Mouse (Mus musculus) forebrain, embryonic 15.5 days (tissue): ENCODE results near the gene Smarcd3. TPM values are rescaled to one million over a fixed set of nuclear protein-coding genes. Genes with fewer than 3 reads are reported as not detected.
A peak's percentile ranks its signal among the peaks of the same experiment; 100 is the strongest.

Source experiments
- ATAC-seq: fragments of 200-750 bp; cut with Nextera tagmentation; replicated peaks from 2 replicates; pipeline ENCODE4 v1.8.0; 2017; ENCODE audit warnings: mild to moderate bottlenecking, moderate TSS enrichment, moderate library complexity
- H3K27ac ChIP-seq: fragments of 300-500 bp; sonication (generic); replicated peaks from 2 replicates; pipeline ENCODE4 v1.5.1; 2015; ENCODE audit warnings: mild to moderate bottlenecking, inconsistent platforms
- H3K27me3 ChIP-seq: fragments of 300-500 bp; sonication (generic); 2 replicates; pipeline ENCODE4 v1.6.1; 2015; ENCODE audit warnings: inconsistent platforms
- H3K36me3 ChIP-seq: fragments of 300-500 bp; sonication (generic); 2 replicates; pipeline ENCODE4 v1.6.1; 2015; ENCODE audit warnings: mild to moderate bottlenecking, inconsistent platforms
- H3K4me1 ChIP-seq: fragments of 300-500 bp; sonication (generic); 2 replicates; pipeline ENCODE4 v1.6.1; 2015; ENCODE audit warnings: inconsistent platforms
- H3K4me2 ChIP-seq: fragments of 300-500 bp; sonication (generic); replicated peaks from 2 replicates; pipeline ENCODE4 v1.6.1; 2015; ENCODE audit warnings: mild to moderate bottlenecking, inconsistent platforms
- H3K4me3 ChIP-seq: fragments of 300-500 bp; sonication (generic); 2 replicates; pipeline ENCODE4 v1.5.1; 2015; ENCODE audit warnings: mild to moderate bottlenecking, inconsistent platforms
- H3K9ac ChIP-seq: fragments of 300-500 bp; sonication (generic); replicated peaks from 2 replicates; pipeline ENCODE4 v1.6.1; 2015; ENCODE audit warnings: mild to moderate bottlenecking, inconsistent platforms
- H3K9me3 ChIP-seq: fragments of 300-500 bp; sonication (generic); 2 replicates; pipeline ENCODE4 v1.6.1; 2016; ENCODE audit warnings: inconsistent platforms
- WGBS: fragments of 180-500 bp; shearing (Covaris S2); methylation state at CpG from one replicate; pipeline ENCODE4 v1.1.7; 2015; ENCODE audit warnings: mixed read lengths; 5-methylcytosine and 5-hydroxymethylcytosine counted together
- polyA plus RNA-seq: library from polyadenylated mRNA; unstranded; fragments of >200 nt; fragmentation: Nextera tagmentation; extraction: Ambion mirVana; gene quantifications from 2 replicates; pipeline ENCODE4 v1.2.1, GENCODE M21; 2015

Gene Smarcd3
- polyA plus RNA-seq, 1 experiment from 2014 or later, result 176 TPM

DNA sequence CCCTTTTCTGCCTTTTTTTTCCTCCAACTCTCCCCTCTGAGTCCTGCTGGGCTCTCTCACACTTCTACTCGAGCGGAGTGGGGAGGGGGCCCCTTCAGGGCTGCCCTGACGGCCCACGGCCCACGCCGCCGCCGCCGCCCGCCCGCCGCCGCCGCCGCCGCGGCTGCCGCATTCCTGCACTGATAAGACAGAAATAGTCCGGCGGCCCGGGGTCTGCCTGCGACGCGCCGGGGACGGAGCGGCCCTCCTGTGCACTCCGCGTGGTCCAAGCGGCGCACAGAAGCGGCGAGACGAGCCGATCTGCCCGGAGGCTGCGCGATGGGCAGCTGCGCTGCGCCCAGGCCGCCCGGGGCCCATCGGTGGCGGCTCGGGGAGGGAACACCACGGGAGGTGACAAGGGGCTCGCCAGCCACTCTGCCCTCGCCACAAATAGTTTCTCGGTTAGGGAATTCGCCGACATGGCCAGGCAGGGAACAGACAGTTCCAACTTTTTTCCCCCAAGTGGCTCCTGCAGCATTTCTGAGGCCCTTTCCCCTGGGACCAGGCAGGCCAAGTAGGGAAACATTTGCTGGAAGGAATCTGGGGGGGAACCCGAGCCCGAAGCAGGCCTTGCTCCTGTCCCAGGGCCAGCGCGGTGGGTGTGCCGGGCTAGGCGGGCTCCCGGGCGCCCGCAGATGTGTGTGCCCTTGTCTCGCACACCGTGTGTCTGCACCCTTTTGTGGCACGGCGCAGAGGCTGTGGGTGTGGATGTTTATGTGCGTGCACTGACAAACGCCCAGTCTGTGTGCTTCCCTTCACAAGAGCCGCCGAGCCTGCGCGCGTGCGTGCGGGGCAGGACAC, 22.1 kb downstream of the Smarcd3 start:
- peak; percentile 27 for ATAC-seq
- H3K36me3 ChIP-seq, result no peaks in the 10 kb centered on the region
- H3K9ac ChIP-seq, result peak overlapping the region; percentile 82
- no peaks in the 10 kb centered on the region for H3K9me3 ChIP-seq
- H3K27ac ChIP-seq, result peak overlapping the region; percentile 99
- H3K4me2 ChIP-seq, result peak overlapping the region; percentile 82
- H3K27me3 ChIP-seq, result no peaks in the 10 kb centered on the region
- H3K4me3 ChIP-seq, result peak overlapping the region; percentile 67
- peaks cover 83% of the 10 kb centered on the region for H3K4me1 ChIP-seq
- WGBS, result under 1% methylated on average over 73 of the region's 73 CpGs

DNA sequence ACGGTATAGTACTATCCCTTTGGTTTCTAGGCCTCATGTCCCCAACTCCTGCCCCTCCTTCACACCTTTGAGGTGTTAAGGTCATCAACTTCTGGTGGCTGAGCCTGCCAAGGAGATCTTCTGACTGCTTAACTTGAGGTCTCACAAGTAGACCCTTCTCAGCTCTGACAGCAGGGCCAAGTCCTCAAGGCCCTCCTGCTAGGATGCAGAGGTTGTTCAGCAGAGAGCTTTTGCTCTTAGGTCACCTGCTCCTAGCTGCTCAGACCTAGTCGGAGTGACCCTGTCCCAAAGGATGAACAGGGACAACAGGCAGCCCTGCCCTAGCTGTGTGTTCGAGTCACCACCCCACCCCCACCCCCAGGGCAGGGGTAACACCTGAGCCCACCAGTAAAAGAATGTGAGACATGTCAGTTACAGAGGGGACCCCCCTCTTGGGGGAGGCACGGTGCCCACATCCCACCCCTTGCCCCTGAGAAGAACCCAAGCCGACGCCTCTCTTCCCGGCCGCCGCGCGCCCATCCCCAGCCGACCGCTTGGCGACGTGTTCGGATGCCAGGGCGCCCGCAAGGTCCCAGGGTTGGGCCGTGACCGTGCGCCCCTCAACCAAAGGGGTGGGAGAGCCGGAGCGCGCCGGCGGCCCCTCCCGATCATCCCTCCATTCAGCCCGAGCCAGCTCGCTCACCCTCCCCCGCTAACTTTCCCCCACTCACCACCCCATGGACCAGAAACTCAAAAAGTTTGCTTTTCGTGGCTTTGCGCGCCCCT, 23.0 kb downstream of the Smarcd3 start:
- peak overlapping the region; percentile 82 for H3K9ac ChIP-seq
- no peak for ATAC-seq
- peak overlapping the region; percentile 67 for H3K4me3 ChIP-seq
- no peaks in the 10 kb centered on the region for H3K36me3 ChIP-seq
- under 1% methylated on average over 32 of the region's 33 CpGs for WGBS
- H3K4me2 ChIP-seq, result peak overlapping the region; percentile 82
- peaks cover 83% of the 10 kb centered on the region for H3K4me1 ChIP-seq
- peak overlapping the region; percentile 99 for H3K27ac ChIP-seq
- H3K9me3 ChIP-seq, result no peaks in the 10 kb centered on the region
- no peaks in the 10 kb centered on the region for H3K27me3 ChIP-seq

DNA sequence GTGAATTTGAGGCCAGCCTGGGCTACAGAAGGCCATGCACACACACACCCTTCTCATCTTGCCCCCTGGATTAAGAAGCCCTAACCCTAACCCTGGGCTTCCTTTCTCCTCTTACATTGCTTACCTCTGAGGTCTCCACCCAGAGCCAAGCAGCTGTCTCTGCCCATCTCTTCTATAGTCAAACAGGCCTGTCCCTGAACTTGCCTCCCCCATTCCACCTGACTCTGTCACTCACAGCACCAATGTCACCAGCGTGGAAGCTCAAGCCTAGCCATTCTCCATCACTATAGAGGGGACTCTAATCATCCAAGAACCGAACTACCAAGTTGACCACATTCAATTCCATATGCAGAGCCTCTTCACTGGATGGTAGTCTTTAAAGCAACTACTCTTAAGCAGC, 24.0 kb downstream of the Smarcd3 start:
- 0 out of 2 replicates have a peak overlapping the region, but pooled peaks have one; percentile 29 for H3K27ac ChIP-seq
- 74% methylated on average over 2 of the region's 2 CpGs for WGBS
- H3K4me2 ChIP-seq, result peak overlapping the region; percentile 82
- H3K4me1 ChIP-seq, result peaks cover 83% of the 10 kb centered on the region
- H3K36me3 ChIP-seq, result no peaks in the 10 kb centered on the region; the same call in 1 of the 2 replicates
- no peak overlapping the region for H3K9ac ChIP-seq
- H3K9me3 ChIP-seq, result no peaks in the 10 kb centered on the region
- peak overlapping the region; percentile 67; the same call in 1 of the 2 replicates for H3K4me3 ChIP-seq
- ATAC-seq, result no peak
- H3K27me3 ChIP-seq, result no peaks in the 10 kb centered on the region

DNA sequence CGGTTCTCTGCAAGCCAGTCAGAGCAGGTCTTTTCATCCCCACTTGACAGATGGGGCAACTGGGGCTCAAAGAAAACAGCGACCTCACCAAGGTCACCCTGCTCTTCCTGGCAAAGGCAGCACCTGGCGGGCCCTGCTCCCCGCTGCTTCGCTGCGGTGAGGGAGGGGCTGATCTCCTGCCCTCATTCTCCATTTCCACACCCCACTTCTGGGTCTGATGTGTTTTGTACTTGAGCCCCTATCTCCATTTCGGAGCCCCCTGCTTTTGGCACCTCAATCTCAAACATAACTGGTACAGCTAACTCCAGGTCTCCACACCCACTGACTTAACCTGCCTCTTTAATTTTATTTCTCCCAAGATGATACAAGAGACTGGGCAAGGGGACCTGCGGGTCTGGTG, 25.1 kb downstream of the Smarcd3 start:
- peaks cover 84% of the 10 kb centered on the region for H3K4me1 ChIP-seq
- H3K9me3 ChIP-seq, result no peaks in the 10 kb centered on the region
- 11% methylated on average over 8 of the region's 8 CpGs for WGBS
- peak overlapping the region; percentile 73 for H3K9ac ChIP-seq
- peaks cover 10% of the 10 kb centered on the region for H3K36me3 ChIP-seq
- H3K27ac ChIP-seq, result peak overlapping the region; percentile 92
- peak overlapping the region; percentile 71 for H3K4me2 ChIP-seq
- no peaks in the 10 kb centered on the region for H3K27me3 ChIP-seq
- ATAC-seq, result no peak
- peak overlapping the region; percentile 50 for H3K4me3 ChIP-seq

DNA sequence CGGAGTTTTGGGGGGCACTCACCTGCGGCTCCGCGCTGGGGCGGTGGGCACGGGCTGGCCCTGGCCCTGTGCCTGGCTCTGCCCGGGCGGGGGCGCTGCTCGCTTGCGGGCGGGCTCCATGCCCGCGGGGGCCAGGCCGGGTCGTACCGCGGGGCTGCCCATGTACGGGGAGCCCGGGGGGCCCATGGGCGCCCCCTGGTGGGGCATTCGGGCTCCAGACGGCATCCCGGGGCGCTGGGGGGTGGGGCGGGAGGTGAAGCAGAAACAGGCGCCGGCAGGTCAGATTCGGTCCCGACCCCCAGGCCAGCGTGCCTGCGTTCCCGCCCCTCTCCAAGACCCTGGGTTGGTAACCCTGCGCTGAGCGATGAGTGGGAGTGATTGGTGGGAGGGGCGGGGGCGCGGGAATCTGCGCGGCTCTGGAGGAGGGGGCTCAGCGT, 25.6 kb downstream of the Smarcd3 start:
- ATAC-seq, result peak; percentile 7
- H3K4me1 ChIP-seq, result peaks cover 79% of the 10 kb centered on the region

DNA sequence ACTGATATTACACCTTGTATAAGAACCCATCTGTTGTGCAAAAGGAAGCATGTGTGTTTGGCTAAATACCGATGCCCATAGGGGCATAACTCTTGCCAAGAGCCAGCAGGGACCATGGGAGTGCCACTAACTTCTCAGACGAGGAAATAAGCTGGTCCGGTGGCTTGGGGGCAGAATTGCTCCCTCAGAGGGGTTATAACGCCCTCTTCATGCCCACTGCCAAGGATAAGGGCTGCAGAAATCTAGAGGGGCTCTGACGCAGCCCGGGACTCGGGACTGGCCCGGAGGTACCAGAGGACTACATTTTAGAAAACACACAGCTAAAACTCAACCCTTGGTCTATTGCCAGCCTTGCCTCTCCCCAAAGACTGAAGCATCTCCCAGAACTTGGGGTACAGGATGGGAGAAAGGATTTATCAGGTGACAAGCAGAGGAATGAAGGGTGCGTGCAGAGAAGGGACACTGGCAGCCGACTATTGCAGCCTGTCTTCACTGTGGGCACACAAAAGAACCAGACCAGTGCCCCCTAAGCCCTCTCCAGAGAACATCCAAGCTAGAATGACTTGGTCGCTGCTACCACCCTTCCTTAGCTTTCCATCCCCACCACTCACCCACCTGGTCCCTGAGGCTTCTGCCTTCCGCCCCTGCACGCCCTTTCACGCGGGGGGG, 26.2 kb downstream of the Smarcd3 start:
- Histone ChIP-seq H3K9me3 (no peaks in the 10 kb centered on the region), H3K4me3 (peak overlapping the region; percentile 50), H3K27me3 (no peaks in the 10 kb centered on the region), H3K27ac (peak overlapping the region; percentile 92), H3K4me2 (peak overlapping the region; percentile 71), H3K9ac (peak overlapping the region; percentile 73), H3K4me1 (peaks cover 73% of the 10 kb centered on the region), H3K36me3 (peaks cover 21% of the 10 kb centered on the region)
- ATAC-seq, result no peak
- 11% methylated on average over 15 of the region's 15 CpGs for WGBS

More for the DNA sequence above, 25.6 kb downstream of the Smarcd3 start:
- H3K27ac ChIP-seq, result peak overlapping the region; percentile 92
- under 1% methylated on average over 41 of the region's 41 CpGs for WGBS
- peak overlapping the region; percentile 50 for H3K4me3 ChIP-seq
- peaks cover 15% of the 10 kb centered on the region for H3K36me3 ChIP-seq
- H3K9ac ChIP-seq, result peak overlapping the region; percentile 73
- no peaks in the 10 kb centered on the region for H3K9me3 ChIP-seq
- peak overlapping the region; percentile 71 for H3K4me2 ChIP-seq
- no peaks in the 10 kb centered on the region for H3K27me3 ChIP-seq

DNA sequence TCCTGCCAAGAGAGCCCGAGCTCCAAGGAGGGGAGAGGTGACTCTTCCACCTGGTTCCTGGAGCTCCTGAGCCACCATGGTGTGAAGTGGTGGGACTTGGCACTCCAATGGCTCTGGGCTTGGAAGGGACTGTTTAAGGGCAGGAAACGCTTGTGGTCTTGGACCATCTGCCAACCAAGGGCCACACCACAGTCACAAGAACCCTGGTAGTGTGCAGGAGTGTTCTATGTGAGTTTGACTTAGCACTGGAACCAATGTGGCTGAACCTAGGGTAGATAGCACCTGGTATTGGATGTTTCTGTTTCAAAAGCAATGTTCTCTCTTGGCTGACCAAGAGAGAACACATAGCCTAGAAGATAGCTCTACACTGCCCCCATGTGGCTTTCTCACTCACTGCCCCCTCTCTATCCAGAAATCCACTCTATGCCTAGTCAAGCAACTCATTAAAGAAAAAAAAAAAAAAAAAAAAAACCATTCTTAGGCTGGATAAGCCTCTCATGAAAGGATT, 26.9 kb downstream of the Smarcd3 start:
- peak overlapping the region; percentile 42 for H3K9ac ChIP-seq
- no peaks in the 10 kb centered on the region for H3K9me3 ChIP-seq
- peaks cover 28% of the 10 kb centered on the region for H3K36me3 ChIP-seq
- H3K4me1 ChIP-seq, result peaks cover 66% of the 10 kb centered on the region
- ATAC-seq, result peak; percentile 34
- H3K27ac ChIP-seq, result peak overlapping the region; percentile 98
- no peaks in the 10 kb centered on the region for H3K27me3 ChIP-seq
- peak overlapping the region; percentile 28 for H3K4me3 ChIP-seq
- H3K4me2 ChIP-seq, result peak overlapping the region; percentile 46
- WGBS, result 20% methylated on average over 2 of the region's 2 CpGs

DNA sequence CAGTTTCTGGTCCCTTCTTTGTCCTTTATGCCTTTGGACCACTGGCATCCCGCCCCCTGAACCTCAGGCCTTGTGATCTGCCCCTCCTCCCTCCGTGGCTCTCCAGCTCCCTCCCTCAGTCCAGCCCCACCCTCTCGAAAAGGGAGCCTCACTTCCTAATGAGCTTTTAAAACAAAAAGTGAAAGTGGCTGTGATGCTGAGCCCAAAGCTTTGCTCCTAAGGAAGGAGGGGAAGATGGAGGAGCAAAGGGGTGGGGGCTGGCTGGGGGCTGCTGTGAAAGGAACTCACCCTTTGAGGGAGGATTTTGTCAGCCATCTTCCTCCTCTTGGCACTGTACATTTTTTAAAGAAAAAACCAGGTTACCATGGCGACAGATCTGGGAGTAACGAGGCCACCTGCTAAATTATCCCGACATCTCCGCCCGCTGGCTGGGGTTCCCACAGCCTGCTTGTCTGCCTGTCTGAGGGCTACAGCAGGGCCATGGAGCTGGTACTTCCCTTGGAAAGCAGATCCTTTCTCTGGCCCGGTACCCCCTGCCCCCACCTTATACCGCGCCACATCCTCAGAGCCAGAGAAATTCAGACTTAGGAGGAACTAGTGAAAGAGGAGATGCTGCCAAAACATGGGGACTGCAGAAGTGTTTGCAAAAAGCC, 27.6 kb downstream of the Smarcd3 start:
- Histone ChIP-seq H3K27ac (peak overlapping the region; percentile 98), H3K4me2 (peak overlapping the region; percentile 46), H3K9me3 (no peaks in the 10 kb centered on the region), H3K27me3 (no peaks in the 10 kb centered on the region), H3K36me3 (peaks cover 34% of the 10 kb centered on the region), H3K4me3 (peak overlapping the region; percentile 28), H3K9ac (peak overlapping the region; percentile 42), H3K4me1 (peaks cover 66% of the 10 kb centered on the region)
- ATAC-seq, result peak; percentile 74
- WGBS, result 3% methylated on average over 11 of the region's 11 CpGs

DNA sequence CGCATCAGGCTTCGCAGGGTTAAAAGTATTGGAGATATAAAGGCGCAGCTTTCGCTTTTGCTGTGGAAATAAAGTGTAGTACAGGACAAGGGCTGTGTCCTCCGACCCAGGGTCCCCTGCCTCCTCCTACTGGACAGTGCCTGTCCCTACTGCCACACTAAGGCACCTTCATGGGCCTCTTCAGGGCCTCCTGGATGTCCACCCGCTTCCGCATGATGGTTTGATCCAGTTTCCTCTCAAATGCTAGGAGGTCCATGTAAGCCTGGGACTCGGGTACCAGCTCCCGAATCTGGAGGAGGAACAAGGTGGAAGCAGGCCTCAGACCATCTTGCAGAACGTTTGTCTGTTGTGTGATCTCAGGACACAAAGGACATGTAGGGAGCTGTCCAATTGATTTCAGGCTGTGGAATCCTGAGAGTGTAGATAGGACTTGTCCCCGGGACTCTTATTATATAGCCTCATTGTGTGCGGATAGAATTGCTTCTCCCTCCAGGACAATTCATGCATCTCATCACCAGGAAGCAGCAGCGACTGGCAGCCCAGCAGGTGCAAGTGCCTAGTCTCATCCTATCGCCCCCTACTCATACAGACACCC, 28.3 kb downstream of the Smarcd3 start:
- H3K9me3 ChIP-seq, result no peaks in the 10 kb centered on the region
- H3K9ac ChIP-seq, result peak overlapping the region; percentile 42
- H3K4me3 ChIP-seq, result peak overlapping the region; percentile 28
- peak overlapping the region; percentile 98 for H3K27ac ChIP-seq
- H3K36me3 ChIP-seq, result peaks cover 41% of the 10 kb centered on the region
- WGBS, result 33% methylated on average over 14 of the region's 14 CpGs
- no peak for ATAC-seq
- H3K4me1 ChIP-seq, result peaks cover 68% of the 10 kb centered on the region
- peak overlapping the region; percentile 46 for H3K4me2 ChIP-seq
- H3K27me3 ChIP-seq, result no peaks in the 10 kb centered on the region

DNA sequence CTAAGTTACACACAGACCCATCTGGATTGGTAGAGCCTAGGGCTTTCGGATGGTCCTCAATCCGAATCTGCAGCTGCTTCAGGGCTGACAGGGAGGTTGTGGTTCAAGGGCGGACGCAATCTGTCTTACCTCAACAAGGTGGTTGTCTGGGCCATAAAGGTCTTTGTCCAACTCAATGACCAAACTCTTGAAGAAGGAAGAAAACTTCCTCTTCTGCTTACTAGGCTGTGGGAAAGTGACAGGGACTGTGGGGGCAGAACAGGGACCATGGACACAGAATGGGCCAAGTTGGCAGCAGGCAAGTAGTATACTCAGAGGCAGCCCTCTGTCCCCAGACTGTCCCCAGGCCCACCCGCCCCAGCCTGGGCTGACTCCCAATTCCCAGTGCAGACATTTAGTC, 28.9 kb downstream of the Smarcd3 start:
- H3K4me2 ChIP-seq, result peak overlapping the region; percentile 46; the same call in 1 of the 2 replicates
- WGBS, result 90% methylated on average over 5 of the region's 5 CpGs

DNA sequence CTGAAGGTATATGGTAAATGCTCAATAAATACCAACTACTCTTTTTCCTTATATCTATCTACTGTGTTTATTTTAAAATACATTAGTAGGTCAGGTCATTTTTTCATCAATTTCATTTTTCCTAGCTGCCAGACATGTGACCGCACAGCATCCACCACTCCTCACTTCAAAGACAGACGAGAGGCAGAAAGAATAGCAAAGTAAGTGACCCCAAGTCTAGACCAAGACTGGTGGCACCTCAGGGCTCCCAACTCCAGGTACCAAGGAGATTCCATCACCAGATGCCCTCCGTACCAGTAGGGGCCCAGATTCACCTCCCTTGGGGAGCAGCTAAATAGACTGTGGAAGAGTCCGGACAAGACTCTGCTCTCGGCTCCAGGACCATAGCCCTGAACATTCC, 29.9 kb downstream of the Smarcd3 start:
- peaks cover 56% of the 10 kb centered on the region for H3K4me1 ChIP-seq
- no peaks in the 10 kb centered on the region for H3K9me3 ChIP-seq
- no peak overlapping the region for H3K4me3 ChIP-seq
- H3K4me2 ChIP-seq, result no peak overlapping the region
- H3K9ac ChIP-seq, result no peak overlapping the region
- no peak for ATAC-seq
- H3K27me3 ChIP-seq, result no peaks in the 10 kb centered on the region
- 95% methylated on average over 5 of the region's 5 CpGs for WGBS
- peaks cover 42% of the 10 kb centered on the region for H3K36me3 ChIP-seq
- H3K27ac ChIP-seq, result no peak overlapping the region

More for the DNA sequence above, 28.9 kb downstream of the Smarcd3 start:
- Histone ChIP-seq H3K36me3 (peaks cover 42% of the 10 kb centered on the region), H3K4me3 (no peak overlapping the region), H3K9ac (peak overlapping the region; percentile 42; the same call in 1 of the 2 replicates), H3K27ac (peak overlapping the region; percentile 98), H3K9me3 (no peaks in the 10 kb centered on the region), H3K27me3 (no peaks in the 10 kb centered on the region), H3K4me1 (peaks cover 63% of the 10 kb centered on the region)
- ATAC-seq, result no peak
